Mouse (Mus musculus): ENCODE data around the gene Pdzd2. TPM values are rescaled to one million over a fixed set of nuclear protein-coding genes. Genes with fewer than 3 reads are reported as not detected.
A peak's percentile ranks its signal among the peaks of the same experiment; 100 is the strongest.

Gene Pdzd2
- polyA plus RNA-seq, 1 experiment from 2014 or later = 22.1 TPM

DNA sequence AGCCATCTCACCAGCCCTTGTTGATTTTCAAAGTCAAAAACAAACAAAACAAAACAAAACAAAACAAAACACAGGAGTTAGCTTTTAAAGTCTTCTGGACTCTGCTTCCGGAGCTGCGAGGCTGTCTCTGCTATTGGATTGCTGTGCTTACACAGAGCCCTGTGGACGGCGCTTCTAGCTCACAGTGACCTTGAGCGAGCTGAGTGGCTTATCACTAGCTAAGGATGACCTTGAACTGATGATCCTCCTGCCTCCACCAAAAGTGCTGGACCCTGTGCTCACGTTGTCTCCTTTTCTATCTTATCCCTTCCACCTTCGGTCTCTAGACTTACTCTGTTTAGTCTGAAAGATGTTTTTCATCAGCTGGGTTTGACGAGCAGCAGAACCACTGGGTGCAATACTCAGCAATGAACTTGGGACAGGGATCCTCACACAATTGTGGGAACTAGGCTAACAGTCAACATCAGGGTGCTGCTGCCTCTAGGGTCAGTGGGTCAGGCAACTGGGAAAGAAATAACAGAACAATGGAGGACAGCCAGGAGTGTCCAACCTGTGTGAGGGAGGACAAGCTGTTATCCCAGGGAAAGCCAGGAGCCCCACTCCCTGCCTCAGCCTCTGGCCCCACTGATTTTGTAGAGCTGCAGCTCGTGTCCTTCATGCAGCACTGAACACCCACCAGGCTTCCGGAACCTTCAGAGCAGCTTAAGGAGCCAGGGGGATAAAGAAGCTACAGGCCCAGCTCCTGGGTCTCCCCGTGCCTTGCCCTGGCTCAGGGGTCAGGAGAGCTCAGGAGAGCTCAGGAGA, 172.9 kb downstream of the Pdzd2 start:
- Histone ChIP-seq H3K27me3 (ENCODE audit: control insufficient read depth, insufficient read depth, low read length) (no peaks in the 10 kb centered on the region), H3K36me3 (ENCODE audit: control insufficient read depth, insufficient read depth, low read length) (no peaks in the 10 kb centered on the region), H3K4me3 (ENCODE audit: low read depth, low read length) (no peak overlapping the region), H3K9me3 (ENCODE audit: control insufficient read depth, low read length) (no peaks in the 10 kb centered on the region), H3K4me2 (ENCODE audit: low read depth, severe bottlenecking) (no peak overlapping the region), H3K4me1 (ENCODE audit: control insufficient read depth, insufficient read depth, low read length) (no peaks in the 10 kb centered on the region), H3K9ac (ENCODE audit: low read length) (no peak overlapping the region), H3K27ac (replicated peaks; ENCODE audit: low read depth, low read length) (no peak overlapping the region)
- no peak for ATAC-seq (ENCODE audit: insufficient number of reproducible peaks, low FRiP score, low TSS enrichment, low read depth)
- no peak for DNase-seq (ENCODE audit: low spot score)
- WGBS = 85% methylated on average over 11 of the region's 11 CpGs

DNA sequence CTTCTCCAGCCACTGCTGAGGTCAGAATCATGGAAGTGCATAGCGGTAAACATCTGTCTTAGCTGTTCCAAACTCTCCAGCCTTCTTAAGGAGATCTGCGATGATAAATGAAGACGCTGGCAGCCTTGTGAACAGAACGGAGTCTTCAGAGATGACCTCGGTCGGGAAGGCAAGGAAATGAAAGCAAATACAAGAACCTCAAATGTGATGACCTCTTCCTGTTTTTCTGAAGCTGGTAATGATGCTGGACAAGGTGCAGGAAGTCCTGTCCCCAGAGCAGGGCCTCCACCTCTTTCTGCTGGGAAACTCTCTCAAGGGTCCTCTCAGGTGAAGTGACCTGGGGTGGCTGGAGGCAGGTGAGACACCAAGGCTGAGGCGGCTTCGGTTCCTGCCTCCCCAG, 174.4 kb downstream of the Pdzd2 start:
- WGBS = 84% methylated on average over 8 of the region's 8 CpGs
- ATAC-seq (ENCODE audit: insufficient number of reproducible peaks, low FRiP score, low TSS enrichment, low read depth) = no peak
- Histone ChIP-seq H3K27ac (replicated peaks; ENCODE audit: low read depth, low read length) (no peak overlapping the region), H3K27me3 (ENCODE audit: control insufficient read depth, insufficient read depth, low read length) (no peaks in the 10 kb centered on the region), H3K4me3 (ENCODE audit: low read depth, low read length) (no peak overlapping the region), H3K4me2 (ENCODE audit: low read depth, severe bottlenecking) (no peak overlapping the region), H3K36me3 (ENCODE audit: control insufficient read depth, insufficient read depth, low read length) (no peaks in the 10 kb centered on the region), H3K9me3 (ENCODE audit: control insufficient read depth, low read length) (no peaks in the 10 kb centered on the region), H3K4me1 (ENCODE audit: control insufficient read depth, insufficient read depth, low read length) (no peaks in the 10 kb centered on the region), H3K9ac (ENCODE audit: low read length) (no peak overlapping the region)
- DNase-seq (ENCODE audit: low spot score) = no peak

DNA sequence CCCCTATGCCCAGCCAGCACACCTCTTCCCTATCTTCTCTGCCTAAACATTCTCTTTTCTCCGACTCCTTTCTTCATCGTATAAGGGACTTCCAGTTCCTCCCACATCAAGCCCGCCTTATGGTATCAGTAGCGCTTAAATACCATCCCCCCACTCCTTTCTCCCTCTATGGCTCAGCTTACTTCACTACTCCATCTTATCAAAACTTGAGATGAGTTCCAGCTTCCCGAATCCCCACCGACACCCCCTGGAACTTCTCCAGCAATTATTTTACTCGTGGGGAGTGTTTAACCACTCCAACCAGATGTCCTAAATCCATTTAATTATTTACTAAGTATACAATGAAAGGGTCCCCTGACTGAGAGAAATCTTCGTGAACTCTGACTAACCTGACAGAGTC, 179.2 kb downstream of the Pdzd2 start:
- no peaks in the 10 kb centered on the region for H3K9me3 ChIP-seq (ENCODE audit: control insufficient read depth, low read length)
- no peaks in the 10 kb centered on the region for H3K36me3 ChIP-seq (ENCODE audit: control insufficient read depth, insufficient read depth, low read length)
- no peak overlapping the region for H3K4me2 ChIP-seq (ENCODE audit: low read depth, severe bottlenecking)
- ATAC-seq (ENCODE audit: insufficient number of reproducible peaks, low FRiP score, low TSS enrichment, low read depth) = no peak
- DNase-seq (ENCODE audit: low spot score) = no peak
- H3K27ac ChIP-seq (replicated peaks; ENCODE audit: low read depth, low read length) = no peak overlapping the region
- H3K4me3 ChIP-seq (ENCODE audit: low read depth, low read length) = no peak overlapping the region
- no peaks in the 10 kb centered on the region; the same call in 1 of the 2 replicates for H3K4me1 ChIP-seq (ENCODE audit: control insufficient read depth, insufficient read depth, low read length)
- 73% methylated on average over 8 of the region's 8 CpGs for WGBS
- no peak overlapping the region for H3K9ac ChIP-seq (ENCODE audit: low read length)
- H3K27me3 ChIP-seq (ENCODE audit: control insufficient read depth, insufficient read depth, low read length) = no peaks in the 10 kb centered on the region

DNA sequence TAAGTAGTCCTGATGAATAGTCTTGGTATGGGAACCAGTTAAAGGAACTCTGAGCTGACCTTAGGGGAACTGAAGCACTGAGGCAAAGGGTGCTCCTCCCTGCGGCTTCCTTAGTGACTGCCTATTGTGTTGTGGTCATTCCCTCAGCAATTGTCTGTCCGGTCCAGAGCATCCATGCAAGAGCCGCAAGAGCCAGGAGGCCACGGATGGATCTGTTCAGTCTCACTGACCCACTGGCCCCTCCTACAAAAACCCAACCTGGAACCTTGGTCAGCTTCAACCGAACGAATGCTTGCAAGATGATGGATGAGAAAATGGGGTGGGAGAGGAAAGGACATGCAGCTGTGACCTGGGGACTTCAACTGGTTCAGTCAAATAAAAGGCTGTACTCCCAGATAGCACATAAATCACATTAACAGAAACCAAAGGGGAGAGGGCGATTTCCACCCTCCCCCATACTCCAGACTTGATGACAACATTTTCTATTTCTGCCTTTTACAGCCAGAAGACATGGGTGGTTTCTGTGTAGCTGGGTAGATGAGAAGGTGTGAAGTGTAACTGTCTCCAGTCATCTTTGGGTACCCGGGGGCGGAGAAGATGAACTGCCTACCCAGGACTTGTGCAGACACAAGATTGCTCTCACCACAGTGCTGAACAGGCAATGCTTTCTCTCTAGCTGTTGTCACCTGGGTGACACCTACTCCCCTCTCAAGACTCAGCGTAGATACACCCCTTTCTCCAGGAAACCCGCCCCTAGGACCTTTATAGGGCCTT, 181.9 kb downstream of the Pdzd2 start:
- DNase-seq (ENCODE audit: low spot score) (no peak), ATAC-seq (ENCODE audit: insufficient number of reproducible peaks, low FRiP score, low TSS enrichment, low read depth) (no peak)
- Histone ChIP-seq H3K27me3 (ENCODE audit: control insufficient read depth, insufficient read depth, low read length) (no peaks in the 10 kb centered on the region), H3K27ac (replicated peaks; ENCODE audit: low read depth, low read length) (no peak overlapping the region), H3K9me3 (ENCODE audit: control insufficient read depth, low read length) (no peaks in the 10 kb centered on the region), H3K4me2 (ENCODE audit: low read depth, severe bottlenecking) (no peak overlapping the region), H3K9ac (ENCODE audit: low read length) (no peak overlapping the region), H3K4me3 (ENCODE audit: low read depth, low read length) (no peak overlapping the region), H3K36me3 (ENCODE audit: control insufficient read depth, insufficient read depth, low read length) (no peaks in the 10 kb centered on the region), H3K4me1 (ENCODE audit: control insufficient read depth, insufficient read depth, low read length) (no peaks in the 10 kb centered on the region; the same call in 1 of the 2 replicates)
- WGBS = 78% methylated on average over 11 of the region's 11 CpGs

DNA sequence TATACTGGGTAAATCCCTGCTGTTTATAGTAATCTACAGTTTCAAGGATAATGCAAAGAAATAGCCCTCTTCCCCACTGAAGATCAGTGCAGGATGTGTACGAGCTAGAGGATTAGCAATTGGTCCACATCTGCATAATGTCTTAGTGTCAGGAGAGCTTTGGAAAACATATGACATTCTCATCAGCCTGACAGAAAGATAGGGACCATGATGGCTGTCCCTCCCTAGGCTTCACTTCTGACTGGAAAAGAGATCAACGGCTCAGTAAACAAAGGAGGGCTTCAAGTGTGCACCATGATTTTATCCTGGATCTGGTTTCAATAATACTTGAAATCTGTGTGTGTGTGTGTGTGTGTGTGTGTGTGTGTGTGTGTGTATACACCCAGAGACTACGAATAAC, 186.5 kb downstream of the Pdzd2 start:
- DNase-seq (ENCODE audit: low spot score) (no peak), ATAC-seq (ENCODE audit: insufficient number of reproducible peaks, low FRiP score, low TSS enrichment, low read depth) (no peak)
- Histone ChIP-seq H3K36me3 (ENCODE audit: control insufficient read depth, insufficient read depth, low read length) (no peaks in the 10 kb centered on the region), H3K9me3 (ENCODE audit: control insufficient read depth, low read length) (no peaks in the 10 kb centered on the region), H3K4me3 (ENCODE audit: low read depth, low read length) (no peak overlapping the region), H3K27ac (replicated peaks; ENCODE audit: low read depth, low read length) (no peak overlapping the region), H3K4me2 (ENCODE audit: low read depth, severe bottlenecking) (no peak overlapping the region), H3K9ac (ENCODE audit: low read length) (no peak overlapping the region), H3K27me3 (ENCODE audit: control insufficient read depth, insufficient read depth, low read length) (no peaks in the 10 kb centered on the region), H3K4me1 (ENCODE audit: control insufficient read depth, insufficient read depth, low read length) (peaks cover 14% of the 10 kb centered on the region)
- 72% methylated on average over 3 of the region's 3 CpGs for WGBS

DNA sequence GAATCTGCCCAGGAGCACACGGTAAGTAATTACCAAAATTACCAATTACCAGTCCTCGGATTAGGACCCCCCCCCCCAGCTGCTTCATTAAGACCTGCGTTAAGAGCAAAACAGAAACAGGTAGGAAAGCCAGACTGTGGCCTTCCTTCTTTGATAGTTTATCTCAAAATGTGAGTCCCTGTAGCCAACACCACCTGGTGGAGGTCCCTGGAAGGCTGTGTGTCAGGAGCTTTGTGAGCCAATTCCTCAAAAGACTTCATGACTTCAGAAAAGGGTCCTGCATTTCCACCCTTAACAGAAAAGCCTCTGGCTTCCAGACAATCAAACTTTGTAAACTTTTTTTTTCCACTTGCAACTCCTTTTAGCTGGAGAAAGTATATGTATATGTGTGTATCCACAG, 188.8 kb downstream of the Pdzd2 start:
- H3K9ac ChIP-seq (ENCODE audit: low read length) = no peak overlapping the region
- no peak overlapping the region for H3K4me2 ChIP-seq (ENCODE audit: low read depth, severe bottlenecking)
- ATAC-seq (ENCODE audit: insufficient number of reproducible peaks, low FRiP score, low TSS enrichment, low read depth) = no peak
- no peaks in the 10 kb centered on the region for H3K36me3 ChIP-seq (ENCODE audit: control insufficient read depth, insufficient read depth, low read length)
- no peak overlapping the region for H3K27ac ChIP-seq (replicated peaks; ENCODE audit: low read depth, low read length)
- DNase-seq (ENCODE audit: low spot score) = peak; percentile 57
- H3K27me3 ChIP-seq (ENCODE audit: control insufficient read depth, insufficient read depth, low read length) = no peaks in the 10 kb centered on the region
- no peak overlapping the region for H3K4me3 ChIP-seq (ENCODE audit: low read depth, low read length)
- WGBS = 16% methylated on average over 3 of the region's 3 CpGs
- peaks cover 19% of the 10 kb centered on the region for H3K4me1 ChIP-seq (ENCODE audit: control insufficient read depth, insufficient read depth, low read length)
- H3K9me3 ChIP-seq (ENCODE audit: control insufficient read depth, low read length) = no peaks in the 10 kb centered on the region

DNA sequence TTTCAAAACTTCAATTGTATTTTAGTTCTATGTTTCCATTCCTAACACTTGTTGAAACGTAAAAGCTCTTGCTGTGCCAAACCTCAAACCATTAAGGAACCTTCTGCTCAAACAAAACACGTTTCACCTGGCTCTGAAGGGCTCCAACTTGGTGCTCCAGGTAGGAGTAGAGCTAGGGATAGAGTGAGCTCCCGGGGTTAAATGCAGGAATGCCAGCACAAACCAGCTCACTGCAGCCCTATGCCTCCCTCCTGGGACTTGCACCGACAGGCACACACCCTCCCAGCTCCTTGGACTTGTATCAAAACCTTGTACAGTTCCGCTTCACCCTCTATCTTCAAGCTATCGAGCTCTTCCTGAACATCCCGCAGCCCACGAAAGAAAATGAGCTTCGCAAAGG, 189.3 kb downstream of the Pdzd2 start:
- Histone ChIP-seq H3K9me3 (ENCODE audit: control insufficient read depth, low read length) (no peaks in the 10 kb centered on the region), H3K27me3 (ENCODE audit: control insufficient read depth, insufficient read depth, low read length) (no peaks in the 10 kb centered on the region), H3K4me1 (ENCODE audit: control insufficient read depth, insufficient read depth, low read length) (peaks cover 21% of the 10 kb centered on the region), H3K27ac (replicated peaks; ENCODE audit: low read depth, low read length) (0 out of 2 replicates have a peak overlapping the region, but pooled peaks have one; percentile 0), H3K9ac (ENCODE audit: low read length) (no peak overlapping the region), H3K36me3 (ENCODE audit: control insufficient read depth, insufficient read depth, low read length) (no peaks in the 10 kb centered on the region), H3K4me2 (ENCODE audit: low read depth, severe bottlenecking) (peak overlapping the region; percentile 97; the same call in 1 of the 2 replicates), H3K4me3 (ENCODE audit: low read depth, low read length) (no peak overlapping the region)
- ATAC-seq (ENCODE audit: insufficient number of reproducible peaks, low FRiP score, low TSS enrichment, low read depth) (no peak), DNase-seq (ENCODE audit: low spot score) (no peak)
- 30% methylated on average over 9 of the region's 9 CpGs for WGBS

DNA sequence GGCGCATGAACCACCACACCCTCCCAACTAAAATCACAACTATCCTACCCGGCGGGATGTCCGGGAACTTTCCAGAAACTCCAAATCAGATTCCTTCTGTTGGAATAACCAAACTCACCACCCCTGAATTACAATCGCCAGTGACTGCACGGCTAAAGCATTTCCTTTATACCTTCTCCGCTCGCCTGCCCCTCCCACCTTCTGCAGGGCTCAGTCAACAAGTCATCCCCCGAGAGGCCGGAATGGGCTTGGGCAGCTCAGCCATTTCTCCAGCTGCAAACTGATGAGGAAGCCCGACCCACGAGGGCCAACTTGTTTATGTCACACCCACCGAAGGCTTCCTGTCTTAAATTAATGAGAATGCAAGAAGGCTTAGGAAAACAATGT, 189.8 kb downstream of the Pdzd2 start:
- Histone ChIP-seq H3K4me2 (ENCODE audit: low read depth, severe bottlenecking) (peak overlapping the region; percentile 97), H3K36me3 (ENCODE audit: control insufficient read depth, insufficient read depth, low read length) (no peaks in the 10 kb centered on the region), H3K27ac (replicated peaks; ENCODE audit: low read depth, low read length) (0 out of 2 replicates have a peak overlapping the region, but pooled peaks have one; percentile 36), H3K9me3 (ENCODE audit: control insufficient read depth, low read length) (no peaks in the 10 kb centered on the region), H3K27me3 (ENCODE audit: control insufficient read depth, insufficient read depth, low read length) (no peaks in the 10 kb centered on the region), H3K9ac (ENCODE audit: low read length) (peak overlapping the region; percentile 67; the same call in 1 of the 2 replicates), H3K4me3 (ENCODE audit: low read depth, low read length) (peak overlapping the region; percentile 49), H3K4me1 (ENCODE audit: control insufficient read depth, insufficient read depth, low read length) (peaks cover 25% of the 10 kb centered on the region)
- peak; percentile 74 for DNase-seq (ENCODE audit: low spot score)
- WGBS = 2% methylated on average over 13 of the region's 13 CpGs
- peak; percentile 59; the same call in 1 of the 2 replicates for ATAC-seq (ENCODE audit: insufficient number of reproducible peaks, low FRiP score, low TSS enrichment, low read depth)

All from limb, embryonic 11.5 days (tissue).